ENCODE assay signal across 7 mouse cellular contexts in genomic region chr2:163054335-163054840, GRCm38 (mm10). TPM values are rescaled to one million over a fixed set of nuclear protein-coding genes. Genes with fewer than 3 reads are reported as not detected.
DNase-seq lines count a peak whose midpoint lies in the region; ATAC-seq lines count a peak whose summit lies in the region.

Gene Mybl2 (plus strand): TSS chr2:163054687.

- H3K27me3 ChIP-seq in intestine, embryonic 15.5 days (replicated peaks): no peaks in the 10 kb centered on the region
- no peaks in the 10 kb centered on the region for H3K27me3 ChIP-seq in midbrain, embryonic 10.5 days (ENCODE audit: low read depth, poor library complexity, severe bottlenecking)

- peak within 1 kb of the TSS; percentile 57 for H3K9ac ChIP-seq in intestine, embryonic 15.5 days

- WGBS in intestine, embryonic 15.5 days: under 1% methylated on average over 48 of the region's 48 CpGs
- under 1% methylated on average over 48 of the region's 48 CpGs for WGBS in midbrain, embryonic 10.5 days

- ATAC-seq in intestine, embryonic 15.5 days: peak; percentile 99

- peaks cover 20% of the 10 kb centered on the region for H3K4me1 ChIP-seq in intestine, embryonic 15.5 days (replicated peaks)
- H3K4me1 ChIP-seq in midbrain, embryonic 10.5 days: peaks cover 39% of the 10 kb centered on the region

- DNase-seq in adrenal gland, adult 2 months: peak; percentile 96
- peak; percentile 94 for DNase-seq in embryo, embryonic 11.5 days (ENCODE audit: low read depth, low spot score)
- peak; percentile 85 to 89 for DNase-seq in gastrocnemius, postnatal 36 days
- peak; percentile 75 to 87 for DNase-seq in left cerebral cortex, postnatal 25 days (ENCODE audit: low spot score in 2 of 2)
- peak; percentile 94 for DNase-seq in midbrain, embryonic 10.5 days (ENCODE audit: low spot score)
- DNase-seq in right cerebral cortex, postnatal 4 days: peak; percentile 82

- intact Hi-C loops in gastrocnemius, postnatal 36 days (cut with DNase I): no loop called here
- intact Hi-C loops in left cerebral cortex, postnatal 25 days (cut with DNase I): no loop called here

- no peaks in the 10 kb centered on the region for H3K9me3 ChIP-seq in intestine, embryonic 15.5 days
- no peaks in the 10 kb centered on the region for H3K9me3 ChIP-seq in midbrain, embryonic 10.5 days (replicated peaks)

- peak within 1 kb of the TSS; percentile 70 for H3K4me3 ChIP-seq in intestine, embryonic 15.5 days (replicated peaks)
- H3K4me3 ChIP-seq in midbrain, embryonic 10.5 days: peak within 1 kb of the TSS; percentile 84

- H3K36me3 ChIP-seq in intestine, embryonic 15.5 days: no peaks in the 10 kb centered on the region
- peaks cover 13% of the 10 kb centered on the region for H3K36me3 ChIP-seq in midbrain, embryonic 10.5 days

- H3K4me2 ChIP-seq in intestine, embryonic 15.5 days (replicated peaks): peak within 1 kb of the TSS; percentile 99

- H3K27ac ChIP-seq in intestine, embryonic 15.5 days: peak within 1 kb of the TSS; percentile 62; the same call in 1 of the 2 replicates
- H3K27ac ChIP-seq in midbrain, embryonic 10.5 days (replicated peaks): peak within 1 kb of the TSS; percentile 91

RNA-seq across cellular contexts. Expression of gene Mybl2, which starts in this region (rescaled TPM):
- total RNA-seq in adrenal gland, adult 2 months (2021): 1 to 10 TPM; 1.3 to 2.2 TPM
- 1.2 and 1.9 TPM in 2 replicates for polyA plus RNA-seq in adrenal gland, adult 2 months (2012; rRNA removed)
- under 1 TPM; 0.32 to 0.66 TPM for total RNA-seq in gastrocnemius, postnatal 36 days (2021)
- polyA plus RNA-seq in intestine, embryonic 15.5 days (2015; fragmentation: Nextera tagmentation; extraction: Ambion mirVana): 25.0 and 26.2 TPM in 2 replicates
- total RNA-seq in left cerebral cortex, postnatal 25 days (2021): 1 to 10 TPM; 1.1 to 1.4 TPM
- polyA plus RNA-seq in midbrain, embryonic 10.5 days (2016; fragmentation: Nextera tagmentation; extraction: Ambion mirVana): 48.9 and 57.5 TPM in 2 replicates

Comparison
In these comparisons a context has a peak if more than half of its experiments do, and no peak if none do; other contexts are left out.
1. Peak in every context shown above with its lines: DNase-seq, ATAC-seq, H3K4me3 ChIP-seq and H3K27ac ChIP-seq.
2. Peak in DNase-seq in gastrocnemius, postnatal 36 days; RNA of the gene not detected or under 1 TPM.